Mouse (Mus musculus) forebrain, embryonic 13.5 days (tissue): Measurements from ENCODE around the gene Rgs12. TPM values are rescaled to one million over a fixed set of nuclear protein-coding genes. Genes with fewer than 3 reads are reported as not detected.
A peak's percentile ranks its signal among the peaks of the same experiment; 100 is the strongest.

Experiments
- ATAC-seq: fragments of 200-750 bp; cut with Nextera tagmentation; 2 replicates; pipeline ENCODE4 v1.8.0; 2017
- H3K27ac ChIP-seq: fragments of 300-500 bp; sonication (generic); 2 replicates; pipeline ENCODE4 v1.5.1; 2015; ENCODE audit warnings: inconsistent platforms, mild to moderate bottlenecking, moderate library complexity
- H3K27me3 ChIP-seq: fragments of 300-500 bp; sonication (generic); 2 replicates; pipeline ENCODE4 v1.6.1; 2015; ENCODE audit warnings: mild to moderate bottlenecking, inconsistent platforms
- H3K36me3 ChIP-seq: fragments of 300-500 bp; sonication (generic); 2 replicates; pipeline ENCODE4 v1.6.1; 2015; ENCODE audit warnings: mild to moderate bottlenecking, inconsistent platforms; ENCODE audit not compliant: poor library complexity, severe bottlenecking
- H3K4me1 ChIP-seq: fragments of 300-500 bp; sonication (generic); 2 replicates; pipeline ENCODE4 v1.6.1; 2015; ENCODE audit warnings: inconsistent platforms
- H3K4me2 ChIP-seq: fragments of 300-500 bp; sonication (generic); 2 replicates; pipeline ENCODE4 v1.6.1; 2015; ENCODE audit warnings: inconsistent platforms, mild to moderate bottlenecking, moderate library complexity
- H3K4me3 ChIP-seq: fragments of 300-500 bp; sonication (generic); 2 replicates; pipeline ENCODE4 v1.5.1; 2015; ENCODE audit warnings: mild to moderate bottlenecking, inconsistent platforms
- H3K9ac ChIP-seq: fragments of 300-500 bp; sonication (generic); 2 replicates; pipeline ENCODE4 v1.6.1; 2015; ENCODE audit warnings: mild to moderate bottlenecking, inconsistent platforms
- H3K9me3 ChIP-seq: fragments of 300-500 bp; sonication (generic); replicated peaks from 2 replicates; pipeline ENCODE4 v1.6.1; 2016; ENCODE audit warnings: inconsistent platforms
- WGBS: fragments of 180-500 bp; shearing (Covaris S2); methylation state at CpG from one replicate; pipeline ENCODE4 v1.1.7; 2015; 5-methylcytosine and 5-hydroxymethylcytosine counted together
- polyA plus RNA-seq: library from polyadenylated mRNA; unstranded; fragments of >200 nt; fragmentation: Nextera tagmentation; extraction: Ambion mirVana; gene quantifications from 2 replicates; pipeline ENCODE4 v1.2.1, GENCODE M21; 2015

Rgs12 gene
- polyA plus RNA-seq, 1 experiment from 2014 or later, result 64.7 TPM

GRCm38 (mm10) chr5:34941710-34942470 lies 7.4 kb upstream of the Rgs12 start:
- Histone ChIP-seq H3K9me3 (no peaks in the 10 kb centered on the region), H3K4me2 (no peak overlapping the region; the same call in 1 of the 2 replicates), H3K36me3 (no peaks in the 10 kb centered on the region), H3K27ac (peak overlapping the region; percentile 60), H3K27me3 (no peaks in the 10 kb centered on the region), H3K4me3 (no peak overlapping the region), H3K4me1 (peaks cover 15% of the 10 kb centered on the region), H3K9ac (no peak overlapping the region)
- WGBS, result 9% methylated on average over 10 of the region's 10 CpGs
- peak; percentile 33; the same call in 1 of the 2 replicates for ATAC-seq

DNA sequence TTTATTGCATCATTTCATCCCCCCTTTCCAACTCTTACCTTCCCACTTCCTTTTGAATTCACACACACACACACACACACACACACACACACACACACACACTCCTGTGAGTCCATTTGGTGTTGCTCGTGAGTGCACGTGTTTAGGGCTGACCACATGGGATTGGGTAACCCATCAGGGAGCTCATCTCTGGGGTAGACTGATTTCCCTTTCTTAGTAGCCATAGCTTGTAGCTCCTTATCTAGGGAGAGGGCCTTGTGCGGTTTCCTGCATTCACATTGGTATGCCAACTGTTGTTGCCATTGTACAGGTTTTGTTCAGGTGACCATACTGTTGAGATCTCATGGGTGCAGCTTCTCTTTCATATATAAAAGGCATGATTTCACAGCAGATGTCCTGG lies 5.8 kb upstream of the Rgs12 start:
- no peak overlapping the region for H3K9ac ChIP-seq
- H3K36me3 ChIP-seq, result no peaks in the 10 kb centered on the region
- H3K4me3 ChIP-seq, result no peak overlapping the region
- no peaks in the 10 kb centered on the region for H3K9me3 ChIP-seq
- WGBS, result 88% methylated on average over 3 of the region's 3 CpGs
- H3K27me3 ChIP-seq, result no peaks in the 10 kb centered on the region
- ATAC-seq, result no peak
- peaks cover 16% of the 10 kb centered on the region for H3K4me1 ChIP-seq
- H3K27ac ChIP-seq, result no peak overlapping the region
- no peak overlapping the region for H3K4me2 ChIP-seq

DNA sequence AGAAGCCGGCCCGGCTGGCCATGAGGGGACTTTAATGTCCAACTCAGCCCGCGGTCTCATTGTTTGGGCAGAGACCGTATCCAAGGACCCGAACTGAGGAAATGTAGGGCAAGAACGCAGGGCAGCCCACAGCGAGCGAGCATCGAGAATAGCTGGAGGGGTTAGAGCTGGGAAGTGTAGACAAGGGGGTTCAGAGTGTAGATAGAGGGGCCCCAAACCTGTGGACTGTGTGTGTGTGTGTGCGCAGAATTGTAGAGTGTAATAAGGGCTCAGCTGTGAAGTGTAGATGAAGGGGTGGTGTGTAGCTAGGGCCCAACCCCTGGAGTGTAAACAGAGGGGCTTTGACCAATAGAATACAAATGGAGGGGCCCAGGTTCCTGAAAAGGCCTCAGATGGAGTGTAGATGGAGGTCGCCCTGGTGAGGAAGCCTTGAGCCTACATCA lies 545 bp downstream of the Rgs12 start:
- H3K9ac ChIP-seq, result peak overlapping the region; percentile 98
- peak; percentile 57 for ATAC-seq
- H3K36me3 ChIP-seq, result peaks cover 16% of the 10 kb centered on the region
- WGBS, result under 1% methylated on average over 12 of the region's 12 CpGs
- peak overlapping the region; percentile 94 for H3K27ac ChIP-seq
- H3K4me1 ChIP-seq, result peaks cover 42% of the 10 kb centered on the region
- peak overlapping the region; percentile 79 for H3K4me2 ChIP-seq
- H3K9me3 ChIP-seq, result peaks cover 5% of the 10 kb centered on the region; the same call in 1 of the 2 replicates
- H3K27me3 ChIP-seq, result no peaks in the 10 kb centered on the region
- peak overlapping the region; percentile 88 for H3K4me3 ChIP-seq

DNA sequence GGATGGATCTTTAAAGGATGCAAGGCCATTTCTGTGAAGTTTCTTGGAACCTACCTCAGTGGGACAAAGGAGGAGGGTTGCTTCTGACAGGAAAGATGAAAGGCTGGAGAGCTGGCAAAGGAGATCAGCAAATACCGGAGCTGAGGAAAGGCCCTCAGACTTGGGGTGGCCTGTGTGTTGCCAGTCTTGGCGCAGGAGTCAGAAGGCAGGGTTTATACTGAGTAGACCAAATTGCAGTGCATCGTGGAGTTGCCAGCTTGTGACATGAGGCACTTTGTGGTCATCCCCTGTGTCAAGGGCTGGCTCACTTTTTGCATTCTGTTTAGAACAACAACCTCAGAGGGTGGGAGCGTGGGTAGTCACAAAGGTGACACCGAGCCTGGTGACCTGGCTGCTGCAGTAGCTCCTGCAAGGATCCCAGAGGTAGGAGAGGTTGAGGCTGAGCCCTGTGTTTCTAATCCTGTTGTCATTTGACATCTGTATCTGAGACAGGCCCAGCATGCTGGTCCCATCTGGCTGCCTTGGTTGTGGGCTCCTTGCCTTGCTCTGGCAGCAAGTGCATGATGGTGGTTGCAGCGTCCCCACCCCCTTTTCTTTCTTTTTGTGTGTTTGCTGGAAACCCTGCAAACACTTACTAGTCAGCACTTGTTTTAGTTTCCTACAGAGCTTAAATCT lies 1.4 kb downstream of the Rgs12 start:
- no peaks in the 10 kb centered on the region for H3K27me3 ChIP-seq
- peaks cover 5% of the 10 kb centered on the region; the same call in 1 of the 2 replicates for H3K9me3 ChIP-seq
- peaks cover 19% of the 10 kb centered on the region for H3K36me3 ChIP-seq
- WGBS, result 57% methylated on average over 6 of the region's 6 CpGs
- peak overlapping the region; percentile 88 for H3K4me3 ChIP-seq
- H3K9ac ChIP-seq, result peak overlapping the region; percentile 98
- H3K4me2 ChIP-seq, result peak overlapping the region; percentile 79
- peak overlapping the region; percentile 94 for H3K27ac ChIP-seq
- H3K4me1 ChIP-seq, result peaks cover 46% of the 10 kb centered on the region
- ATAC-seq, result no peak

GRCm38 (mm10) chr5:34951161-34951834 lies 2.1 kb downstream of the Rgs12 start:
- H3K36me3 ChIP-seq, result peaks cover 19% of the 10 kb centered on the region
- no peaks in the 10 kb centered on the region for H3K27me3 ChIP-seq
- no peak for ATAC-seq
- peak overlapping the region; percentile 79 for H3K4me2 ChIP-seq
- peaks cover 5% of the 10 kb centered on the region; the same call in 1 of the 2 replicates for H3K9me3 ChIP-seq
- H3K27ac ChIP-seq, result peak overlapping the region; percentile 26; the same call in 1 of the 2 replicates
- peaks cover 53% of the 10 kb centered on the region for H3K4me1 ChIP-seq
- WGBS, result 95% methylated on average over 8 of the region's 8 CpGs
- H3K4me3 ChIP-seq, result peak overlapping the region; percentile 88
- H3K9ac ChIP-seq, result peak overlapping the region; percentile 98

GRCm38 (mm10) chr5:34954508-34954907 lies 5.3 kb downstream of the Rgs12 start:
- Histone ChIP-seq H3K36me3 (peaks cover 33% of the 10 kb centered on the region), H3K9ac (no peak overlapping the region), H3K27ac (no peak overlapping the region), H3K27me3 (no peaks in the 10 kb centered on the region), H3K4me3 (no peak overlapping the region), H3K4me1 (peaks cover 70% of the 10 kb centered on the region), H3K4me2 (peak overlapping the region; percentile 7; the same call in 1 of the 2 replicates), H3K9me3 (peaks cover 5% of the 10 kb centered on the region; the same call in 1 of the 2 replicates)
- no peak for ATAC-seq
- 80% methylated on average over 6 of the region's 6 CpGs for WGBS

- H3K9me3 ChIP-seq, result peaks cover 5% of the 10 kb centered on the region; the same call in 1 of the 2 replicates
- H3K36me3 ChIP-seq, result peaks cover 33% of the 10 kb centered on the region
- WGBS, result 71% methylated on average over 5 of the region's 5 CpGs
- H3K27ac ChIP-seq, result no peak overlapping the region
- H3K4me3 ChIP-seq, result no peak overlapping the region
- H3K27me3 ChIP-seq, result no peaks in the 10 kb centered on the region
- no peak overlapping the region for H3K4me2 ChIP-seq
- H3K9ac ChIP-seq, result no peak overlapping the region
- H3K4me1 ChIP-seq, result peaks cover 63% of the 10 kb centered on the region
- no peak for ATAC-seq
Observed at GRCm38 (mm10) chr5:34955630-34956029, 6.4 kb downstream of the Rgs12 start.

- no peak overlapping the region for H3K4me2 ChIP-seq
- peaks cover 5% of the 10 kb centered on the region; the same call in 1 of the 2 replicates for H3K9me3 ChIP-seq
- no peak overlapping the region for H3K9ac ChIP-seq
- no peak overlapping the region for H3K27ac ChIP-seq
- 89% methylated on average over 7 of the region's 7 CpGs for WGBS
- H3K4me3 ChIP-seq, result no peak overlapping the region
- peaks cover 33% of the 10 kb centered on the region for H3K36me3 ChIP-seq
- ATAC-seq, result no peak
- H3K27me3 ChIP-seq, result no peaks in the 10 kb centered on the region
- peaks cover 58% of the 10 kb centered on the region for H3K4me1 ChIP-seq
Observed at GRCm38 (mm10) chr5:34956151-34956550, 6.9 kb downstream of the Rgs12 start.

DNA sequence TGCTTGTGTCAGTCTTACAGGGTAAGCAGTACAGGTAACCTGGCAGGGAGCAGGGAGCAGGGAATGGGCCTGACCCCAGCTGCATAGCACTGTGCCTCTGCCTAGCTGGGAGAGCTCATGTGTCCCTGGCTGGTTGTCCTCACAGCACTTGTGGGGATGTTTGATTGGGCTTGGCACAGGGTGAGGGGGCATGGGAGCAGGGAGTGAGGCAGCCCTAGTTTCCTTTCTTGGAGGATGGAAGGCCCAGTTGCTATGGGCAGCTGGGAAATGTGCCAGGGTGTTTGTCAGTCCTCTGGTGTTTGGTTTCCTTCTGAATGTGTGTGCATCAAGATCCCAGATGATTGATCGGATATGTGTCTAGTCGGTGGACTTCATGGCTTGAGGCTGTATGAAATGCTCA lies 7.8 kb downstream of the Rgs12 start:
- H3K9me3 ChIP-seq, result peaks cover 5% of the 10 kb centered on the region; the same call in 1 of the 2 replicates
- peak; percentile 30; the same call in 1 of the 2 replicates for ATAC-seq
- peaks cover 54% of the 10 kb centered on the region for H3K4me1 ChIP-seq
- H3K4me2 ChIP-seq, result no peak overlapping the region
- H3K27me3 ChIP-seq, result no peaks in the 10 kb centered on the region
- H3K4me3 ChIP-seq, result no peak overlapping the region
- H3K27ac ChIP-seq, result peak overlapping the region; percentile 14; the same call in 1 of the 2 replicates
- peaks cover 26% of the 10 kb centered on the region for H3K36me3 ChIP-seq
- WGBS, result 72% methylated on average over 2 of the region's 2 CpGs
- H3K9ac ChIP-seq, result no peak overlapping the region

DNA sequence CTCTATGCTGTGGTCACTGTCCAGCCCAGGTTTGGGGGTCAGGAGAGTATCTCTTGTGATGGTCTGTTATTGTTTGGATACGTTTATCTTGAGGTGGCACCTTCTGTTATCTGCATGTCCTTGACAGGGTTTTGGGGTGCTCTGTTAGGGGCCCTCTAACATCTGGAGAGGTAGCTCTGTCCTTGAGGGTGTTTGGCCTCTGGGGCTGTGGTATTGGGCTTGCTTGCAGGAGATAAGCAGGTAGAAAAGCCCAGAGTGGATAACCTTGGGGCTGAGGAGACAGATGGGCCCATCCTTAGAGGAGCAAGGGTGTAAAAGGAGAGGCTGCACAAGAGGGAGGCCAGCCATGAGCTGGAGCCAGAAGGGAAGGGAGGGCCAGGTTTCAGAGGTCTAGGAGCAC lies 10.8 kb downstream of the Rgs12 start:
- Histone ChIP-seq H3K36me3 (peaks cover 21% of the 10 kb centered on the region), H3K4me3 (no peak overlapping the region), H3K27ac (no peak overlapping the region), H3K4me2 (no peak overlapping the region), H3K27me3 (no peaks in the 10 kb centered on the region), H3K4me1 (peaks cover 42% of the 10 kb centered on the region), H3K9ac (no peak overlapping the region), H3K9me3 (no peaks in the 10 kb centered on the region)
- no peak for ATAC-seq
- 90% methylated on average over 1 of the region's 1 CpGs for WGBS

GRCm38 (mm10) chr5:34965531-34965930 lies 16.3 kb downstream of the Rgs12 start:
- H3K27ac ChIP-seq, result no peak overlapping the region
- no peak for ATAC-seq
- peaks cover 10% of the 10 kb centered on the region; the same call in 1 of the 2 replicates for H3K4me1 ChIP-seq
- H3K9me3 ChIP-seq, result no peaks in the 10 kb centered on the region
- no peak overlapping the region for H3K4me2 ChIP-seq
- H3K27me3 ChIP-seq, result no peaks in the 10 kb centered on the region
- no peak overlapping the region for H3K9ac ChIP-seq
- no peak overlapping the region for H3K4me3 ChIP-seq
- WGBS, result 96% methylated on average over 12 of the region's 12 CpGs
- peaks cover 44% of the 10 kb centered on the region for H3K36me3 ChIP-seq
